Mouse (Mus musculus) liver, postnatal 0 days (tissue): Measurements from ENCODE around the gene Ppp1r9a. TPM values are rescaled to one million over a fixed set of nuclear protein-coding genes. Genes with fewer than 3 reads are reported as not detected.
A peak's percentile ranks its signal among the peaks of the same experiment; 100 is the strongest.

Experiments used
- ATAC-seq: fragments of 200-750 bp; cut with Nextera tagmentation; 2 replicates; pipeline ENCODE4 v1.8.0; 2017; ENCODE audit warnings: mild to moderate bottlenecking, moderate library complexity
- DNase-seq: peaks from one replicate; pipeline ENCODE4 v3.0.0-alpha.2; 2016
- H3K27ac ChIP-seq: fragments of 300-500 bp; sonication (generic); 2 replicates; pipeline ENCODE4 v1.5.1; 2014; ENCODE audit warnings: antibody characterized with exemption, moderate library complexity, mild to moderate bottlenecking, low read depth
- H3K27me3 ChIP-seq: fragments of 300-500 bp; sonication (generic); 2 replicates; pipeline ENCODE4 v1.6.1; 2014; ENCODE audit warnings: low read length, control low read depth, mixed read lengths; ENCODE audit not compliant: insufficient read depth
- H3K36me3 ChIP-seq: fragments of 300-500 bp; sonication (generic); replicated peaks from 2 replicates; pipeline ENCODE4 v1.6.1; 2014; ENCODE audit warnings: mild to moderate bottlenecking, control low read depth, low read length, moderate library complexity, mixed read lengths; ENCODE audit not compliant: insufficient read depth
- H3K4me1 ChIP-seq: fragments of 300-500 bp; sonication (generic); 2 replicates; pipeline ENCODE4 v1.6.1; 2014; ENCODE audit warnings: antibody characterized with exemption, mild to moderate bottlenecking, control low read depth; ENCODE audit not compliant: insufficient read depth
- H3K4me2 ChIP-seq: fragments of 300-500 bp; sonication (generic); 2 replicates; pipeline ENCODE4 v1.6.1; 2014; ENCODE audit warnings: low read depth, mild to moderate bottlenecking, low read length, moderate library complexity, mixed read lengths
- H3K4me3 ChIP-seq: fragments of 300-500 bp; sonication (generic); 2 replicates; pipeline ENCODE4 v1.5.1; 2014; ENCODE audit warnings: low read depth, low read length
- H3K9ac ChIP-seq: fragments of 300-500 bp; sonication (generic); replicated peaks from 2 replicates; pipeline ENCODE4 v1.6.1; 2014; ENCODE audit warnings: mild to moderate bottlenecking, moderate library complexity
- H3K9me3 ChIP-seq: fragments of 300-500 bp; sonication (generic); 2 replicates; pipeline ENCODE4 v1.6.1; 2016; ENCODE audit warnings: mild to moderate bottlenecking, control low read depth, low read length, mixed read lengths
- CTCF ChIP-seq: sonication (generic); IDR thresholded peaks from 2 replicates; pipeline ENCODE4 v1.5.1; 2016; ENCODE audit warnings: antibody characterized with exemption, low read depth
- EP300 ChIP-seq: IDR thresholded peaks from 2 replicates; pipeline ENCODE4 v1.6.1; 2016; ENCODE audit warnings: antibody characterized with exemption, low read depth, mild to moderate bottlenecking
- WGBS: fragments of 180-500 bp; shearing (Covaris S2); extraction: QIAGEN DNeasy Blood & Tissue Kit; methylation state at CpG from one replicate; pipeline ENCODE4 v1.1.7; 2014; ENCODE audit not compliant: insufficient replicate concordance; 5-methylcytosine and 5-hydroxymethylcytosine counted together
- polyA plus RNA-seq: library from polyadenylated mRNA; unstranded; fragments of >200 nt; fragmentation: Nextera tagmentation; extraction: Ambion mirVana; gene quantifications from 2 replicates; pipeline ENCODE4 v1.2.1, GENCODE M21; 2015

Ppp1r9a gene
- polyA plus RNA-seq, 1 experiment from 2014 or later, result 2.5 TPM

- DNase-seq (peak; percentile 23), ATAC-seq (no peak)
- no peaks in the 10 kb centered on the region for H3K9me3 ChIP-seq
- no peak overlapping the region for H3K27ac ChIP-seq
- H3K4me3 ChIP-seq, result peak overlapping the region; percentile 11; the same call in 1 of the 2 replicates
- no peak for TF ChIP-seq CTCF
- no peak for TF ChIP-seq EP300
- 0 out of 2 replicates have a peak overlapping the region, but pooled peaks have one; percentile 2 for H3K9ac ChIP-seq
- no peaks in the 10 kb centered on the region for H3K27me3 ChIP-seq
- H3K36me3 ChIP-seq, result no peaks in the 10 kb centered on the region
- 20% methylated on average over 14 of the region's 14 CpGs for WGBS
- peaks cover 15% of the 10 kb centered on the region for H3K4me1 ChIP-seq
- H3K4me2 ChIP-seq, result peak overlapping the region; percentile 55
These were observed 264.4 kb downstream of the Ppp1r9a start for GRCm38 (mm10) chr6:5167051-5167677.

- Histone ChIP-seq H3K27ac (no peak overlapping the region), H3K4me1 (peaks cover 18% of the 10 kb centered on the region), H3K9me3 (no peaks in the 10 kb centered on the region), H3K27me3 (no peaks in the 10 kb centered on the region), H3K4me2 (no peak overlapping the region), H3K9ac (no peak overlapping the region), H3K36me3 (no peaks in the 10 kb centered on the region), H3K4me3 (no peak overlapping the region)
- 79% methylated on average over 9 of the region's 9 CpGs for WGBS
- no peak for DNase-seq
- ATAC-seq, result no peak
- TF ChIP-seq CTCF (no peak), EP300 (no peak)
These were observed 265.4 kb downstream of the Ppp1r9a start for GRCm38 (mm10) chr6:5168158-5168557.

- H3K9me3 ChIP-seq, result no peaks in the 10 kb centered on the region
- no peaks in the 10 kb centered on the region for H3K36me3 ChIP-seq
- H3K4me1 ChIP-seq, result peaks cover 13% of the 10 kb centered on the region
- 65% methylated on average over 4 of the region's 4 CpGs for WGBS
- ATAC-seq, result peak; percentile 89
- peak overlapping the region; percentile 72 for H3K27ac ChIP-seq
- DNase-seq, result peak; percentile 40
- TF ChIP-seq CTCF (no peak), EP300 (peak; percentile 45; the same call in 1 of the 2 replicates)
- H3K9ac ChIP-seq, result no peak overlapping the region; the same call in 1 of the 2 replicates
- no peak overlapping the region for H3K4me2 ChIP-seq
- no peaks in the 10 kb centered on the region for H3K27me3 ChIP-seq
- H3K4me3 ChIP-seq, result no peak overlapping the region
These were observed 268.7 kb downstream of the Ppp1r9a start for GRCm38 (mm10) chr6:5171418-5171817.

GRCm38 (mm10) chr6:5172571-5172970 lies 269.9 kb downstream of the Ppp1r9a start:
- H3K27ac ChIP-seq, result no peak overlapping the region
- no peaks in the 10 kb centered on the region for H3K27me3 ChIP-seq
- 80% methylated on average over 9 of the region's 9 CpGs for WGBS
- H3K4me3 ChIP-seq, result no peak overlapping the region
- H3K4me2 ChIP-seq, result no peak overlapping the region
- peaks cover 7% of the 10 kb centered on the region for H3K4me1 ChIP-seq
- no peak overlapping the region for H3K9ac ChIP-seq
- no peak for ATAC-seq
- no peak for TF ChIP-seq EP300
- no peak for TF ChIP-seq CTCF
- no peaks in the 10 kb centered on the region for H3K36me3 ChIP-seq
- no peak for DNase-seq
- H3K9me3 ChIP-seq, result no peaks in the 10 kb centered on the region

- WGBS, result 54% methylated on average over 10 of the region's 10 CpGs
- no peak overlapping the region for H3K4me3 ChIP-seq
- H3K4me2 ChIP-seq, result no peak overlapping the region
- ATAC-seq (peak; percentile 57), DNase-seq (no peak)
- no peak overlapping the region for H3K9ac ChIP-seq
- H3K9me3 ChIP-seq, result no peaks in the 10 kb centered on the region
- no peak for TF ChIP-seq EP300
- TF ChIP-seq CTCF, result no peak
- H3K4me1 ChIP-seq, result peaks cover 7% of the 10 kb centered on the region
- H3K27me3 ChIP-seq, result no peaks in the 10 kb centered on the region
- H3K27ac ChIP-seq, result 0 out of 2 replicates have a peak overlapping the region, but pooled peaks have one; percentile 5
- no peaks in the 10 kb centered on the region for H3K36me3 ChIP-seq
These were observed 271.6 kb downstream of the Ppp1r9a start for GRCm38 (mm10) chr6:5174179-5174812.

- DNase-seq, result no peak
- H3K4me3 ChIP-seq, result no peak overlapping the region
- no peaks in the 10 kb centered on the region for H3K27me3 ChIP-seq
- H3K36me3 ChIP-seq, result no peaks in the 10 kb centered on the region
- no peaks in the 10 kb centered on the region; the same call in 1 of the 2 replicates for H3K4me1 ChIP-seq
- no peak overlapping the region for H3K4me2 ChIP-seq
- no peak for ATAC-seq
- no peaks in the 10 kb centered on the region for H3K9me3 ChIP-seq
- WGBS, result 69% methylated on average over 19 of the region's 19 CpGs
- no peak overlapping the region for H3K27ac ChIP-seq
- TF ChIP-seq EP300 (no peak), CTCF (no peak)
- no peak overlapping the region for H3K9ac ChIP-seq
These were observed 275.5 kb downstream of the Ppp1r9a start for GRCm38 (mm10) chr6:5177967-5178891.
